In genomic region chr8:70775227-70775626, GRCm38 (mm10) we compare ENCODE assay signal across 8 mouse cellular contexts. TPM values are rescaled to one million over a fixed set of nuclear protein-coding genes. Genes with fewer than 3 reads are reported as not detected.
DNase-seq lines count a peak whose midpoint lies in the region; ATAC-seq and TF ChIP-seq lines count a peak whose summit lies in the region.

No protein-coding gene starts in this region.

- WGBS in lung, embryonic 15.5 days, result 87% methylated on average over 5 of the region's 5 CpGs
- WGBS in forebrain, embryonic 15.5 days, result 86% methylated on average over 5 of the region's 5 CpGs
- 90% methylated on average over 5 of the region's 5 CpGs for WGBS in limb, embryonic 10.5 days
- WGBS in small intestine, adult 2 months, result 75% methylated on average over 5 of the region's 5 CpGs

- peaks cover 48% of the 10 kb centered on the region for H3K4me1 ChIP-seq in lung, embryonic 15.5 days
- peaks cover 46% of the 10 kb centered on the region for H3K4me1 ChIP-seq in forebrain, embryonic 15.5 days
- peaks cover 46% of the 10 kb centered on the region for H3K4me1 ChIP-seq in limb, embryonic 10.5 days
- peaks cover 34% of the 10 kb centered on the region for H3K4me1 ChIP-seq in small intestine, adult 2 months (ENCODE audit: control insufficient read depth, insufficient read depth, insufficient read length, low read length)

- TF ChIP-seq CTCF in small intestine, adult 2 months (IDR thresholded peaks at IDR 0.05; ENCODE audit: extremely low read depth, insufficient read length, insufficient replicate concordance, low read depth, low read length), result no peak

- peak overlapping the region; percentile 84 for H3K4me3 ChIP-seq in lung, embryonic 15.5 days
- H3K4me3 ChIP-seq in forebrain, embryonic 15.5 days, result peak overlapping the region; percentile 99
- peak overlapping the region; percentile 66 for H3K4me3 ChIP-seq in limb, embryonic 10.5 days
- peak overlapping the region; percentile 74; the same call in 1 of the 2 replicates for H3K4me3 ChIP-seq in small intestine, adult 2 months (ENCODE audit: low read depth, low read length)

- H3K27ac ChIP-seq in lung, embryonic 15.5 days, result no peak overlapping the region
- H3K27ac ChIP-seq in forebrain, embryonic 15.5 days (replicated peaks), result peak overlapping the region; percentile 69; the same call in 1 of the 2 replicates
- H3K27ac ChIP-seq in limb, embryonic 10.5 days, result peak overlapping the region; percentile 94
- no peak overlapping the region for H3K27ac ChIP-seq in small intestine, adult 2 months (ENCODE audit: insufficient read depth, low read depth, low read length)

- H3K9ac ChIP-seq in lung, embryonic 15.5 days, result peak overlapping the region; percentile 96
- H3K9ac ChIP-seq in forebrain, embryonic 15.5 days (replicated peaks), result peak overlapping the region; percentile 99

- no peak for DNase-seq in lung, adult 18-20 months
- DNase-seq in limb, embryonic 10.5 days (ENCODE audit: low spot score), result no peak
- DNase-seq in frontal cortex, postnatal 36 days (ENCODE audit: low spot score in 2 of 2), result no peak
- DNase-seq in ovary, postnatal 14 days (ENCODE audit: low spot score), result no peak
- DNase-seq in left cerebral cortex, adult 8-10 months (ENCODE audit: low spot score in 2 of 2), result no peak

- H3K9me3 ChIP-seq in lung, embryonic 15.5 days, result no peaks in the 10 kb centered on the region
- H3K9me3 ChIP-seq in forebrain, embryonic 15.5 days, result no peaks in the 10 kb centered on the region
- no peaks in the 10 kb centered on the region for H3K9me3 ChIP-seq in limb, embryonic 10.5 days (replicated peaks)

- H3K4me2 ChIP-seq in lung, embryonic 15.5 days, result peak overlapping the region; percentile 85
- H3K4me2 ChIP-seq in forebrain, embryonic 15.5 days (replicated peaks), result peak overlapping the region; percentile 80

- H3K36me3 ChIP-seq in lung, embryonic 15.5 days, result peaks cover 41% of the 10 kb centered on the region
- H3K36me3 ChIP-seq in forebrain, embryonic 15.5 days, result peaks cover 49% of the 10 kb centered on the region
- H3K36me3 ChIP-seq in limb, embryonic 10.5 days, result peaks cover 74% of the 10 kb centered on the region
- H3K36me3 ChIP-seq in small intestine, adult 2 months (ENCODE audit: control insufficient read depth, insufficient read depth, low read length), result peaks cover 26% of the 10 kb centered on the region

- no peak for ATAC-seq in lung, embryonic 15.5 days (ENCODE audit: borderline replicate concordance, extremely low read depth, low FRiP score, low TSS enrichment)
- no peak for ATAC-seq in forebrain, embryonic 15.5 days (replicated peaks)

- H3K27me3 ChIP-seq in lung, embryonic 15.5 days, result no peaks in the 10 kb centered on the region
- H3K27me3 ChIP-seq in forebrain, embryonic 15.5 days, result no peaks in the 10 kb centered on the region
- H3K27me3 ChIP-seq in limb, embryonic 10.5 days (ENCODE audit: low read depth, poor library complexity, severe bottlenecking), result no peaks in the 10 kb centered on the region
- no peaks in the 10 kb centered on the region for H3K27me3 ChIP-seq in small intestine, adult 2 months (ENCODE audit: control insufficient read depth, insufficient read depth, low read length)

- TF ChIP-seq POLR2A in small intestine, adult 2 months (IDR thresholded peaks at IDR 0.05; ENCODE audit: low read depth, low read length), result no peak

RNA-seq across cellular contexts. Expression of gene Pik3r2, which starts 1.3 kb away (rescaled TPM):
- 56.1 and 56.8 TPM in 2 replicates for polyA plus RNA-seq in lung, embryonic 15.5 days (2015; fragmentation: Nextera tagmentation; extraction: Ambion mirVana)
- polyA plus RNA-seq in forebrain, embryonic 15.5 days (2015; fragmentation: Nextera tagmentation; extraction: Ambion mirVana), result 126 and 127 TPM in 2 replicates
- polyA plus RNA-seq in limb, embryonic 10.5 days (2016; fragmentation: Nextera tagmentation; extraction: Ambion mirVana), result 92.7 and 100 TPM in 2 replicates
- polyA plus RNA-seq in small intestine, adult 2 months (2012; rRNA removed), result 129 and 414 TPM in 2 replicates
- 100 to 1,000 TPM; 143 to 151 (median 149) TPM for total RNA-seq in left cerebral cortex, adult 8-10 months (2022)

RNA-seq across cellular contexts. Expression of gene Mpv17l2, which starts 14.5 kb away (rescaled TPM):
- polyA plus RNA-seq in lung, embryonic 15.5 days (2015; fragmentation: Nextera tagmentation; extraction: Ambion mirVana), result 35.4 and 36.2 TPM in 2 replicates
- 51.5 and 57.7 TPM in 2 replicates for polyA plus RNA-seq in forebrain, embryonic 15.5 days (2015; fragmentation: Nextera tagmentation; extraction: Ambion mirVana)
- polyA plus RNA-seq in limb, embryonic 10.5 days (2016; fragmentation: Nextera tagmentation; extraction: Ambion mirVana), result 25.2 and 29.9 TPM in 2 replicates
- polyA plus RNA-seq in small intestine, adult 2 months (2012; rRNA removed), result 190 and 222 TPM in 2 replicates
- 10 to 100 TPM; 31.0 to 39.0 (median 32.8) TPM for total RNA-seq in left cerebral cortex, adult 8-10 months (2022)

RNA-seq across cellular contexts. Expression of gene Rab3a, which starts 20.7 kb away (rescaled TPM):
- polyA plus RNA-seq in lung, embryonic 15.5 days (2015; fragmentation: Nextera tagmentation; extraction: Ambion mirVana), result 12.8 and 12.9 TPM in 2 replicates
- polyA plus RNA-seq in forebrain, embryonic 15.5 days (2015; fragmentation: Nextera tagmentation; extraction: Ambion mirVana), result 319 and 328 TPM in 2 replicates
- polyA plus RNA-seq in limb, embryonic 10.5 days (2016; fragmentation: Nextera tagmentation; extraction: Ambion mirVana), result 7.1 and 10.8 TPM in 2 replicates
- polyA plus RNA-seq in small intestine, adult 2 months (2012; rRNA removed), result 14.9 and 26.3 TPM in 2 replicates
- 100 to 1,000 TPM; 805 to 866 (median 821) TPM for total RNA-seq in left cerebral cortex, adult 8-10 months (2022)

RNA-seq across cellular contexts. Expression of gene Mast3, which starts 29.6 kb away (rescaled TPM):
- 13.6 and 15.8 TPM in 2 replicates for polyA plus RNA-seq in lung, embryonic 15.5 days (2015; fragmentation: Nextera tagmentation; extraction: Ambion mirVana)
- polyA plus RNA-seq in forebrain, embryonic 15.5 days (2015; fragmentation: Nextera tagmentation; extraction: Ambion mirVana), result 24.6 and 25.0 TPM in 2 replicates
- 12.7 and 17.1 TPM in 2 replicates for polyA plus RNA-seq in limb, embryonic 10.5 days (2016; fragmentation: Nextera tagmentation; extraction: Ambion mirVana)
- polyA plus RNA-seq in small intestine, adult 2 months (2012; rRNA removed), result 63.9 and 71.9 TPM in 2 replicates
- 100 to 1,000 TPM; 276 to 316 (median 288) TPM for total RNA-seq in left cerebral cortex, adult 8-10 months (2022)

RNA-seq across cellular contexts. Expression of gene Il12rb1, which starts 33.0 kb away (rescaled TPM):
- polyA plus RNA-seq in lung, embryonic 15.5 days (2015; fragmentation: Nextera tagmentation; extraction: Ambion mirVana), result 0.16 and 0.27 TPM in 2 replicates
- polyA plus RNA-seq in forebrain, embryonic 15.5 days (2015; fragmentation: Nextera tagmentation; extraction: Ambion mirVana), result 0.08 and 0.18 TPM in 2 replicates
- not detected in 2 replicates for polyA plus RNA-seq in limb, embryonic 10.5 days (2016; fragmentation: Nextera tagmentation; extraction: Ambion mirVana)
- 2.5 and 5.4 TPM in 2 replicates for polyA plus RNA-seq in small intestine, adult 2 months (2012; rRNA removed)
- 1 to 10 TPM in 2 of 4 experiments, under 1 TPM in 2; 0.84 to 1.3 (median 1.0) TPM for total RNA-seq in left cerebral cortex, adult 8-10 months (2022)

Comparison
In these comparisons a context has a peak if more than half of its experiments do, and no peak if none do; other contexts are left out.
1. H3K27ac ChIP-seq: peak in forebrain, embryonic 15.5 days (single experiment) and limb, embryonic 10.5 days (single experiment); none in lung, embryonic 15.5 days (single experiment) and small intestine, adult 2 months (single experiment).
2. RNA of gene Rab3a, which starts 20.7 kb away (polyA plus RNA-seq): 319 to 328 TPM in forebrain, embryonic 15.5 days; 14.9 to 26.3 TPM in small intestine, adult 2 months, 12.8 to 12.9 TPM in lung, embryonic 15.5 days and 7.1 to 10.8 TPM in limb, embryonic 10.5 days; every median in the first group is over 10 times any median in the second.
3. Peak in every context shown above with its lines, with median percentiles within 50 percentile points of each other: H3K4me3 ChIP-seq.